Mouse (Mus musculus): ENCODE data around the gene Islr2.

Islr2 gene

GRCm38 (mm10) chr9:58196610-58197567 lies 7.2 kb downstream of the Islr2 start:
- DNase-seq (ENCODE audit: low spot score): no peak

GRCm38 (mm10) chr9:58196141-58196540 lies 8.0 kb downstream of the Islr2 start:
- DNase-seq (ENCODE audit: low spot score): no peak

- no peak for DNase-seq (ENCODE audit: low spot score)
Observed at GRCm38 (mm10) chr9:58195671-58196070, 8.4 kb downstream of the Islr2 start.

- DNase-seq (ENCODE audit: low spot score): no peak
Observed at GRCm38 (mm10) chr9:58194222-58194621, 9.9 kb downstream of the Islr2 start.

- DNase-seq (ENCODE audit: low spot score): no peak
Observed at GRCm38 (mm10) chr9:58184456-58184855, 19.7 kb downstream of the Islr2 start.

GRCm38 (mm10) chr9:58179390-58179789 lies 24.7 kb downstream of the Islr2 start:
- no peak for DNase-seq (ENCODE audit: low spot score)

- DNase-seq (ENCODE audit: low spot score): no peak
Observed at GRCm38 (mm10) chr9:58177165-58177564, 27.0 kb downstream of the Islr2 start.

- no peak for DNase-seq (ENCODE audit: low spot score)
Observed at GRCm38 (mm10) chr9:58175745-58176487, 28.2 kb downstream of the Islr2 start.

GRCm38 (mm10) chr9:58174818-58175251 lies 29.3 kb downstream of the Islr2 start:
- no peak for DNase-seq (ENCODE audit: low spot score)

GRCm38 (mm10) chr9:58172863-58173262 lies 31.3 kb downstream of the Islr2 start:
- no peak for DNase-seq (ENCODE audit: low spot score)

GRCm38 (mm10) chr9:58169426-58169825 lies 34.7 kb downstream of the Islr2 start:
- no peak for DNase-seq (ENCODE audit: low spot score)

- DNase-seq (ENCODE audit: low spot score): no peak
Observed at GRCm38 (mm10) chr9:58168880-58169279, 35.2 kb downstream of the Islr2 start.

GRCm38 (mm10) chr9:58165779-58166178 lies 38.3 kb downstream of the Islr2 start:
- no peak for DNase-seq (ENCODE audit: low spot score)

GRCm38 (mm10) chr9:58163146-58163545 lies 41.0 kb downstream of the Islr2 start:
- no peak for DNase-seq (ENCODE audit: low spot score)

- DNase-seq (ENCODE audit: low spot score): no peak
Observed at GRCm38 (mm10) chr9:58162173-58162572, 41.9 kb downstream of the Islr2 start.

- no peak for DNase-seq (ENCODE audit: low spot score)
Observed at GRCm38 (mm10) chr9:58160315-58160714, 43.8 kb downstream of the Islr2 start.

GRCm38 (mm10) chr9:58159855-58160254 lies 44.3 kb downstream of the Islr2 start:
- DNase-seq (ENCODE audit: low spot score): no peak

- no peak for DNase-seq (ENCODE audit: low spot score)
Observed at GRCm38 (mm10) chr9:58158541-58159311, 45.4 kb downstream of the Islr2 start.

GRCm38 (mm10) chr9:58157838-58158237 lies 46.3 kb downstream of the Islr2 start:
- DNase-seq (ENCODE audit: low spot score): no peak

GRCm38 (mm10) chr9:58156819-58157560 lies 47.1 kb downstream of the Islr2 start:
- no peak for DNase-seq (ENCODE audit: low spot score)

GRCm38 (mm10) chr9:58155366-58155765 lies 48.8 kb downstream of the Islr2 start:
- no peak for DNase-seq (ENCODE audit: low spot score)
